Comparison of ENCODE assay signal across 25 mouse cellular contexts in the genomic region with DNA sequence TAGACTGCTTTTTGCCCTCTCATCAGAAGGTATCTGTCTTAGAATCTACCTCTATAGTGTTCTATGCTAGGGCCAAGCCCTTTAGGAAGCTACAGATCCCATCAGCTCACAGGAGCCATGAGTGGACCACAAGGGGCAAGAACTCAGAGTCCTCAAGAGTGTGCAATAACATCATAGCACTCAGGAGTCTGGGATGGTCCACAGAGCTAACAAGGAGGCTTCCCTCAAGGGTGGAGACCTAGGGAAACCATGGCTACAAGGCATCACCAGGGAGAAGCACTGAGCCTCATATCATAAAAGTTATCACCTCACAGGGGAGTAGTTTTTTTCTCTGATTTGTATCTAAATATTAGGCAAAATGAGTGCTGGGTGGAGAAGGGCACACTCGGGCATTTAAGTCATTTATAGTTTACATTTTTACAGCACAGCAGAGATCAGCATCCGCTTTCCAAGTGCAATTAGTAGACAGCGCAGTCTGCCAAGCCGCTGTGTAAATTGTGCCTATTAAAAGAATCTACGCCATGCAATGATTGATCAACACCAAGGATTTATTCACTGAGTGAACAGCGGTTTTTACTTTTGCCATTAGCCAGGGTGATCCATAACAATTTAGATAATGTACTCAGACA.
"Had no signal": no experiment of that assay in that cellular context is flagged by ENCODE, and none has a peak within 500 bp of the region (broad histone marks: within the 10 kb centered on the region; RNA-seq: fewer than 3 reads in every experiment).

No protein-coding gene starts in this region.

- H3K9me3 ChIP-seq: heart, embryonic 15.5 days; hindbrain, embryonic 12.5 days; kidney, embryonic 15.5 days; limb, embryonic 13.5 days; limb, embryonic 15.5 days; liver, embryonic 12.5 days had no signal

- H3K27me3 ChIP-seq: heart, embryonic 13.5 days; heart, embryonic 15.5 days; hindbrain, embryonic 12.5 days; kidney, embryonic 15.5 days; limb, embryonic 13.5 days; limb, embryonic 15.5 days; liver, embryonic 12.5 days had no signal

- H3K27ac ChIP-seq: heart, adult 2 months; heart, embryonic 13.5 days; heart, embryonic 15.5 days; hindbrain, embryonic 12.5 days; hindbrain, embryonic 14.5 days; hindbrain, postnatal 0 days; kidney, embryonic 15.5 days; kidney, postnatal 0 days; limb, embryonic 13.5 days; limb, embryonic 15.5 days; liver, embryonic 12.5 days had no signal

- H3K4me1 ChIP-seq: heart, embryonic 13.5 days; heart, embryonic 15.5 days; hindbrain, embryonic 12.5 days; kidney, embryonic 15.5 days; limb, embryonic 13.5 days; limb, embryonic 15.5 days; liver, embryonic 12.5 days had no signal

- H3K36me3 ChIP-seq: heart, embryonic 13.5 days; heart, embryonic 15.5 days; hindbrain, embryonic 12.5 days; kidney, embryonic 15.5 days; limb, embryonic 13.5 days; limb, embryonic 15.5 days; liver, embryonic 12.5 days had no signal

- H3K9ac ChIP-seq: heart, embryonic 13.5 days; heart, embryonic 15.5 days; hindbrain, embryonic 12.5 days; hindbrain, embryonic 14.5 days; kidney, embryonic 15.5 days; limb, embryonic 13.5 days; limb, embryonic 15.5 days; liver, embryonic 12.5 days had no signal

- DNase-seq: gastrocnemius, postnatal 14 days; gastrocnemius, postnatal 36 days; heart, adult 2 months; heart, postnatal 14 days; heart, postnatal 36 days; kidney, adult 11 months; kidney, adult 2 months; kidney, adult 9 months; kidney, postnatal 14 days; kidney, postnatal 36 days; layer of hippocampus, adult 9-11 months; layer of hippocampus, postnatal 36 days; left cerebral cortex, postnatal 4 days had no signal

- H3K4me3 ChIP-seq: heart, adult 2 months; heart, embryonic 13.5 days; heart, embryonic 15.5 days; hindbrain, embryonic 12.5 days; kidney, embryonic 15.5 days; limb, embryonic 13.5 days; limb, embryonic 15.5 days; liver, embryonic 12.5 days had no signal

- H3K4me2 ChIP-seq: heart, embryonic 11.5 days; heart, embryonic 13.5 days; heart, embryonic 15.5 days; hindbrain, embryonic 12.5 days; hindbrain, embryonic 14.5 days; kidney, embryonic 15.5 days; limb, embryonic 13.5 days; limb, embryonic 15.5 days; liver, embryonic 12.5 days had no signal

- ATAC-seq: hindbrain, postnatal 0 days; intestine, embryonic 16.5 days; liver, embryonic 12.5 days had no signal
